Mouse (Mus musculus) brain, embryonic 18.5 days (tissue): Measurements from ENCODE around the gene Dennd5a.
"Not testable (repeated sequence)": the region's sequence is repeated elsewhere in the genome, so short reads cannot be mapped to it uniquely, and the experiment has no call there.

Experiments
- DNase-seq: peaks from one replicate; pipeline ENCODE4 v3.0.0-alpha.2; 2012; ENCODE audit warnings: low read depth, low spot score

The Dennd5a gene

GRCm38 (mm10) chr7:109959716-109960612 is at the start of gene Dennd5a:
TSS of gene Dennd5a (minus strand) at chr7:109960470.
- DNase-seq = peak; percentile 55

GRCm38 (mm10) chr7:110009084-110009483 is 48.8 kb upstream of the Dennd5a start:
- DNase-seq = no peak

GRCm38 (mm10) chr7:110008513-110008912 is 48.2 kb upstream of the Dennd5a start:
- no peak for DNase-seq

GRCm38 (mm10) chr7:110006471-110007195 is 46.4 kb upstream of the Dennd5a start:
- DNase-seq = no peak

GRCm38 (mm10) chr7:110005976-110006375 is 45.7 kb upstream of the Dennd5a start:
- DNase-seq = no peak

GRCm38 (mm10) chr7:110002968-110003367 is 42.7 kb upstream of the Dennd5a start:
- no peak for DNase-seq

GRCm38 (mm10) chr7:110002092-110002491 is 41.8 kb upstream of the Dennd5a start:
- no peak for DNase-seq

- DNase-seq = no peak
Observed at GRCm38 (mm10) chr7:109998388-109998787, 38.1 kb upstream of the Dennd5a start.

- DNase-seq = no peak
Observed at GRCm38 (mm10) chr7:109993157-109993959, 33.1 kb upstream of the Dennd5a start.

GRCm38 (mm10) chr7:109991286-109991685 is 31.0 kb upstream of the Dennd5a start:
- DNase-seq = no peak

- not testable (repeated sequence) for DNase-seq
Observed at GRCm38 (mm10) chr7:109986775-109987174, 26.5 kb upstream of the Dennd5a start, which contains the start of gene Tmem41b. TSS of gene Tmem41b (minus strand) at chr7:109986929.

- DNase-seq = peak; percentile 98
Observed at GRCm38 (mm10) chr7:109986133-109986669, 25.9 kb upstream of the Dennd5a start.

GRCm38 (mm10) chr7:109985661-109986132 is 25.4 kb upstream of the Dennd5a start:
- DNase-seq = no peak

- DNase-seq = not testable (repeated sequence)
Observed at GRCm38 (mm10) chr7:109984608-109985007, 24.3 kb upstream of the Dennd5a start.

- DNase-seq = not testable (repeated sequence)
Observed at GRCm38 (mm10) chr7:109977131-109977530, 16.9 kb upstream of the Dennd5a start.

GRCm38 (mm10) chr7:109975966-109976715 is 15.9 kb upstream of the Dennd5a start:
- DNase-seq = no peak

- no peak for DNase-seq
Observed at GRCm38 (mm10) chr7:109969542-109969941, 9.3 kb upstream of the Dennd5a start.

- DNase-seq = peak; percentile 37
Observed at GRCm38 (mm10) chr7:109968924-109969450, 8.7 kb upstream of the Dennd5a start.

GRCm38 (mm10) chr7:109967805-109968579 is 7.7 kb upstream of the Dennd5a start:
- DNase-seq = peak; percentile 46
